Mouse (Mus musculus): ENCODE data around the gene Anks1b.

DNA sequence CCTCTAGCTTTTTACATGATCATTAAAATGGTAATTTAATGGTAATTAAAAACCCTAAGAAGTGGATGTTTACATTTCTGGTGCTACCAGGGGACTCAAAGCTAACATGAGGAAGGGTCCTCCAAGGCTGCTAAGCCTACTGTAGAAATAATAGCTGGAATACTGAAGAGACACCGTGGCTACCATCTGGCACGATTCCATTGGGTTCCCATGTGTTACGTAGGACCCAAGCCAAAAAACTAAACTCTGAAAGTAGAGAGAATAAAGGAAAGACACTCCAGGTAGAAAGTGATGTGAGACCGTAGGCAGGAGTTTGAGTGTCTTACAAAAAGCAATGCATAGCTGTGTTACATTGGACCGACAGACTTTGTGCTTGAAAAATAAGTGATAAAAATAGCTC, 317.1 kb downstream of the Anks1b start:
- TF ChIP-seq POLR2A (IDR thresholded peaks at IDR 0.05; ENCODE audit: control insufficient read depth, low read depth, low read length) = no peak
- TF ChIP-seq CTCF (IDR thresholded peaks at IDR 0.05; ENCODE audit: control insufficient read depth, insufficient read depth, insufficient replicate concordance, low read depth, low read length) = no peak

Data from testis, adult 2 months (tissue).